Mouse (Mus musculus) testis, adult 2 months (tissue): ENCODE data around the gene Zfp281.

Experiments
- CTCF ChIP-seq: fragments of 200-500 bp; IDR thresholded peaks from 2 replicates; pipeline ENCODE4 v1.5.1; 2012; ENCODE audit warnings: low read depth, mild to moderate bottlenecking, inconsistent platforms, low read length, moderate library complexity; ENCODE audit not compliant: control insufficient read depth, insufficient read depth, insufficient replicate concordance
- POLR2A ChIP-seq: fragments of 200-500 bp; IDR thresholded peaks from 2 replicates; pipeline ENCODE4 v1.6.1; 2012; ENCODE audit warnings: low read depth, mild to moderate bottlenecking, inconsistent platforms, low read length, moderate library complexity; ENCODE audit not compliant: control insufficient read depth

GRCm38 (mm10) chr1:136661939-136662563, 37.4 kb downstream of the Zfp281 start:
- TF ChIP-seq CTCF (no peak), POLR2A (no peak)
